Mouse (Mus musculus) adrenal gland, postnatal 4 days (tissue): ENCODE results near the gene Slc11a2. TPM values are rescaled to one million over a fixed set of nuclear protein-coding genes. Genes with fewer than 3 reads are reported as not detected.

Source experiments
- DNase-seq, 2 experiments: peaks; one replicate each; pipeline ENCODE4 v3.0.0; 2021 to 2022; ENCODE audit warnings: low spot score in 2 of 2, mixed read lengths in 2 of 2
- long read RNA-seq, 2 experiments: library from polyadenylated mRNA; stranded (forward); transcript quantifications; one replicate each; pipeline ENCODE4 v2.0.0; 2021
- total RNA-seq, 2 experiments: library from RNA; stranded (reverse); gene quantifications; 2 replicates each; pipeline ENCODE4 v1.2.3; 2021

Gene Slc11a2
- total RNA-seq = 10 to 100 TPM; 73.1 to 89.5 TPM
- long read RNA-seq, experiment 1, full-length matches to known transcripts = 13 of 33 reads
- long read RNA-seq, experiment 1, partial matches to known transcripts = 6 of 33 reads
- long read RNA-seq, experiment 1, other reads (novel, unspliced or antisense) = 14 of 33 reads
- long read RNA-seq, experiment 2, full-length matches to known transcripts = 16 of 54 reads
- long read RNA-seq, experiment 2, partial matches to known transcripts = 9 of 54 reads
- long read RNA-seq, experiment 2, other reads (novel, unspliced or antisense) = 29 of 54 reads

DNA sequence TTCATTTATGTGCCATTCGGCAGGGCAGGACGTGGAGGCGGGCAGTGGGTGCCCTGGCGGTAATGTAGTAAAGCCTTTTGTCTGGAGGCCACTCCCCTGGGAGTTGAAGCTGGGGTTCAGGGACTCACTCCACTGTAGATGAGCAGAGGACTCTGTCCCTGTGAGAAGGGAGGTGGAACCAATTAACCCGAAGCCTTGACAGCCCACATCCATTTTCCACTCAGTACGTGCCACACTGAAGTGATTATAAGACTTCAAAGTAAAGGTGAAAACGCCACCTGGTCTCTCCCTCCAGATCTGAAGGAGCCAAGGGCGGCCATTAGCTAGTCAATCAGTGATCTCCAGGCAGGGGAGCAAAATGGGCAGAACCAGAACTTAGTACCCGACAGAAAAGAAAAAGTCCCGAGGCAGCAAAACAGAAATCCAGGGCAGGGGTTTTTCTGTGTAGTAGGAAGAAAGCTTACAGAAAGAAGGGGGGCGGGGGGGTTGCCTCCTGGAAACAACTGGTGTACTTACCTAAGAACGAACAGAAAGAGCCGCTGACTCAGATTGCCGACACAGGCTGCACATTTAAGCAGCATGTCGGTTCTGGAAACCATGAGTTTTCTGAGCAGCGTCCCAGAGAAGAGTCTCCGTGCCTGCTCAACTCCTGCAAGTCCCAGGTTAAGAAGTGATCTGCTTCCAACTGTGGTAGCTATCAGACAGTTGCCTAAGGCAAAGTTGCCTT is at the start of gene Slc11a2:
Gene Slc11a2 (minus strand): TSS at position 677 of the 727 bp plus-strand sequence.
- DNase-seq = no peak

DNA sequence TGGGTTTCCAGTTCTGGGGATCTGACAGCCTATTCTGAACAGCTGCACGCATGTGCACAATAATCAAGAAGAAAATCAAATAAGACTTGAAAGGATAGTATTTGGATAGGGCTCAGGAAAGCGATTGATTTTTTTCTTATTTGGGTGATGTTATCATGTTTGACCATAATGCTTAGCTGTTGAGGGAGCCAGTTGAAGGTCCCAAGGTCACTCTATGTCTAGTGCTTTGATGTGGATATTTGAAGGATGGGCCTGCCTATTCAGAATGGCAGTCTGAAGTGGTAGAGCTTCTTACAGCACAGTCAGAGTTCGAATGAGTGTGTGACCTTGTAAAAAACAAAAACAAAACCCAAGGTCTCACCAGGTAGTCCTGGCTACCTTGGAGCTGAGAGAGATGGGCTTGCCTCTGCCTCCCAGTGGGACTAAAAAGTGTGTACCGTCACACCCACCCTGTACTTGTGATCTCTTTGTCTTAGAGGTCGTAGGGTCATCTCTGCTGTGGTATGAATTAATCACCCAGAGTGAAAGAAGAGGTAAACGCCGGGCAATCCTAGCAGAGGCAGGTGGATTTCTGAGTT is 49.1 kb upstream of the Slc11a2 start:
- DNase-seq = no peak

DNA sequence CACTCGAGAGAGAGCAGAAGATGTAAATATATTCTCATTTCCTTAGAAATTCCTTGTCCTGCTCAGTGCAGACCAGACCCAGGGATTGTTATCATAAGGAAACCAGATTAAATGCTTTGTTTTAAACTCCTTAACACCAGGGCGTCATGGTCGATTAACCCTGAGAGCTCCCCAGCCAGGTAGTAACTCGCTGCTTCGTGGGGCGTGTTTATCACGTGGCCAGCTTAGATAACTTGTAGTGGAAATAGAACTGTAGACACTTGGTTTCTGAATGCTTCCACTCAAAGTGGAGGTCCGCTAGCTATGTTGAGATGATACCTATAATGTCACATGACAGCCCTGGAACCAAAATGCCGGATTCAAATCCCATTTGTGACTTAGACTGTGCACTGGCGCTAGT is 45.2 kb upstream of the Slc11a2 start:
- no peak for DNase-seq

DNA sequence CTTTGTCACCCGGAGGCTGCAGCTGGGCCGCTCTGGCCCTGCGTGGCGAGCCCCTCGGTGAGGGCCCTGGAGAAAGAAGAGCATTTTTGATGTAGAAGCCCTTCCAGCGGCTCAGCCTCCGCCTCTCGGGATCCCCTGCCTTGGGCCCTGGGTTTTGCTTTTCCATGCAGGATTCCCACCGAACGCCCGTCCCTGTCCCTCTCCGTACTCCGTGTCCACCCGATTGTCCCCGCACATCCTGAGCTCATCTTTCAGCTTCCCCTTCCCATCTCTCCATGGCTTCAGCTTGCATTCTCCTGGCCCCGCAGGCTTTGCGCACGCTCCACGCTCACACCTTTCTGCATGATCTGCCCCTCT is 44.3 kb upstream of the Slc11a2 start:
- DNase-seq = no peak

DNA sequence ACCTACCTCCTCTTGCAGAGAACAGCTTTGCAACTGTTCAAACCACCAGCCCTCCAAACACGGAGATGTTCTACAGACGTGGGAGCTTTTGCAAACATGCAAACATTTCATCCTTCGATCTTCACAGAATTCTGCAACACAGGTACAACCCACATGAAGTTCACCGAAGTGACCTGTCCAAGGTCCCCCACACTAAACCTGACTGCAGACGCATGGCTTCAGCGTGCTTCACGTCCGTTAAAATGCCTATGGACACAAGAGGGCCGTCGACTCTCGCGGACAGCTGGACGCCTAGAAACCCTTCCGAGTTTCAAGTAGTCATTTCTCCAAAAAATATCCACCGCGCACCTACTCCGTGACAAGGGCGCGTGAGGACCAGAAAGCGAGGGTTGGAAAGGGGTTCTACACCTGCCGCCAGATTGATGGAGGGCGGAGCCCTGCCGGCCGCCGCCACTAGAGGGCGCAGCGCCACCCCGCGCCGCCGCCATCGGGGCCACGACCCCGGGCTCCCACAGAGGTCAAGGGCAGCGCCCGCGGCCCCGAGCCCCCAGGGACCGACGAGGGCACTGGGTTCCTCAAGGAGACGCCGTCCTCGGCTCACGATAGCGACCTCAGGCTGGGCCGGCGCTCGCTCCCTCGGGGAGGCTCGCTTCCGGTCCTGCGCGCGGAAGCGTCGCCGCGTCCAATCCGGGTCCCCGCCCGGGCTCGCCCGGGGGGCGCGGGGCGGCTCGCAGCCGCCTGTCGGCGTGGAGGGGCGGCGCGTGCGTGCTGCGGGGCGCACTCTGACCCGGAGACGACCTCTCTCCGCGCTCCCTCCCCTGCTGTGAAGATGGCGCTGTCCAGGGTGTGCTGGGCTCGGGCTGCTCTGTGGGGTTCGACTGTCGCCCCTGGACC is 43.7 kb upstream of the Slc11a2 start, which contains the start of gene Letmd1:
Gene Letmd1 (plus strand): TSS at position 729 of the 894 bp plus-strand sequence.
- DNase-seq = peak; percentile 76 to 81

DNA sequence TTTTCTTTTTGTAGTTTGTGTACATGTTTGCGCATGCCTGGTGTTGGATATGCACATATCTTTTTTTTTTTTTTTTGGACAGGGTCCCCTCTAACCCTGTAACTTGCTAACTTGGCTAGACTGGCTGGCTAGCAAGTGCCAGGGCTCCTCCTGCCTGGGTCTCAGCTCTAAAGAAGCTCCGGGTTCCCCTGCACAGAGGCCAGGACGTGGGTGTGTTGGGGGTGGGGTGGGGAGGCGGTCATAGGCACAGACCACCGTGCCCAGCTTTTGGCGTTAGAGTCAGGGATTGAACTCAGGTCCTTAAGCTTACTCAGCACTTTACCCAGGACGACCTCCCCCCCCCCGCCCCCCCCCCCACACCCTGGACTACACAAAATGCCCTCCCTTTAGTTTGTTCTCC is 42.9 kb upstream of the Slc11a2 start:
- no peak for DNase-seq

DNA sequence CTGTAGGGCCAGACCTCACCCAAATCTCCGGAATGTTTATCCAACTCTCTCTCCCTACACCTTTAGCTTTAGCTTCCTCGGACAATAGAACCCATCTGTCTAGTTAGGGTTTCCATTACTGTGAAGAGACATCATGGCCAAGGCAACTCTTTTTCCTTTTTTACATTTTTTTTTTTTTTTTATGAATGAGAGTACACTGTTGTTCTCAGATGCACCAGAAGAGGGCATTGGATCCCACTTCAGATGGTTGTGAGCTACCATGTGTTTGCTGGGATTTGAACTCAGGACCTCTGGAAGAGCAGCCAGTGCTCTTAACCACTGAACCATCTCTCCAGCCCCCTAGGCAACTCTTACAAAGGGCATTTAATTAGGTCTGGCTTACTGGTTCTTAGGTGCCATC is 40.6 kb upstream of the Slc11a2 start:
- DNase-seq = no peak

DNA sequence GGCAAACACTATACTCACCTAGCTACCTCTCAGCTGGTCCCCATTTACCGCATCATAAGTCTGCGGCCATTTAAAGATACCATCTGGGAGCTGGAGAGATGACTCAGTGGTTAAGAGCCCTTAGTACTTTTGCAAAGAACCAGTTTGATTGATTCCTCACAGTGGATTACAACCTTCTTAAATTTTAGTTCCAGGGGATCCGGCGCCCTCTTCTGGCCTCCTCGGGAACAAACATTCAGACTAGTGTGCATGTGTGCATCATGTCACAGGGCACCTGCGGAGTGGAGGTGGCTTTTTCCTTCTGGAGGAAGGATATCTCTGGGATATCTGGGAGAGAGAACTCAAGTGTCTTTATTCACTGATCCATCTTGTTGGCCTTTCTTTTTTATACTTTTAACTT is 38.8 kb upstream of the Slc11a2 start:
- DNase-seq = peak; percentile 56 to 57

DNA sequence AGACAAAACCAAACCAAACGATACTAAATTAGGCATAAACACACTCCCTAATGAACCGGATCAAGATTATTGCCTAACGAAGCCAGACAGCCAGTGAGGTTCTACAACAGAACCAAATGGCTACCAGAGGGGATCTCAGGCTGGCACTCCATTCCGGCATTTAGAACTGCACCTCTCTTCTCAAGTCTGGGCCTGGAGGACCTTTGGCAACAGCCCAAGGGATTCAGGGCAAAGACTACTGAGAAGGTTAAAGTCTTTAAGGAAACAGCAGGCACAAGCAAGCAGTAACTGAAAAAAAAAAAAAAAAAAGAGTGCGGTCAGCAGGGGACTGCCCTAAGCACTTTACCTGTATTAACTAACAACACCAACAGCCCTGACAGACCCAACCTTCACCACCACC is 37.2 kb upstream of the Slc11a2 start:
- DNase-seq = no peak

DNA sequence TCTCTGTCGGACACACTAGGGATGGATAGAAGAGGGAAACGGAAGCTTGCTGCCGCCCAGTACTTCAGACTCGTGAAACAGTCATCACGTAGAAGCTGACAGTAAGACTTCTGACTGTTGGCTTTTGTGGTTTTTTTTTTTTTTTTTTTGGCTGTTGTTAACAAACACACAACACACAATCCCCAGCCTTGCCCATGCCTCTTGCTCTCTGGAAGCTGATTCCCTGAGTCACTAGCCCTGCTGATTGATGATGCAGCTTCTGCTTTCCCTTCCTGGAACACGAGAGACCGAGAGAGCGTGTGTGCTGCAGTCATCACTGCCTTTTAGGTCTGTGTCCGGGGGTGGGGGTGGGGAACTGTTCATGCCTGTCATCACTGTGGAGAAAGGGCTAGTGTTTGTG is 36.8 kb upstream of the Slc11a2 start:
- DNase-seq = no peak

DNA sequence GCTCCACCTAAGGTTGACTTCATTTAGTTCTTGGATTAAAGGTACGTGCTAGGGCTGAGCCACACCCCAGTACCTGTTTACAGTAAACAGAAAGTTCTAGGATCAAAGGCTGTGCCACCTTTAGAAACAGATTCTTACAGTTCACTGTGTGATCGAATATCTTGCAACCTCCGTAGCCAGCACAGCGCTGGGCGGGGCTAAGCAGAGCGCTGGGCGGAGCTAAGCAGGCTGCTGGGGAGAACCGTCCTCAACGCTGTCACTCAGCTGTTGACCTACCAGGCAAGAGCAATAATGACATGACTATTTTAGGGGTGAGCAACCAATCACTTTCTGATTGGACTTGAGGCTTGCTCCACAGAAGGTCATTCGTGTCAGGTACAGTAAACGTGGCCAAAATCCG is 36.1 kb upstream of the Slc11a2 start:
- no peak for DNase-seq

DNA sequence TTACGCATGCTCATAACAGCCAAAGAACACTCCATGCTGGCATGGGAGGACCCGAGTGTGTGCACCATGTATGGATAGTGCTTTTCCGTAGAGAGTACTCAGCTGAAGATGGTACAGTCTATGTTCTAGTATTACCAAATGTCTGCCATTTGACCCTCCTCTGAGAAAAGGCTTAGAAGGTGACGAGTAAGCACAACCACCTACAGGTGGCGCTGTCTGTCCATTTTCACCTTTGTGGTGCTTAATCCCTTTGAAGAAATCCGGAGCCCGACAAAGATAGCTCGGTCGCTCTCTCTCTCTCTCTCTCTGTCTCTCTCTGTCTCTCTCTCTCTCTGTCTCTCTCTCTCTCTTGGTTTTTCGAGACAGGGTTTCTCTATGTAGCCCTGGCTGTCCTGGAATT is 33.2 kb upstream of the Slc11a2 start:
- no peak for DNase-seq

DNA sequence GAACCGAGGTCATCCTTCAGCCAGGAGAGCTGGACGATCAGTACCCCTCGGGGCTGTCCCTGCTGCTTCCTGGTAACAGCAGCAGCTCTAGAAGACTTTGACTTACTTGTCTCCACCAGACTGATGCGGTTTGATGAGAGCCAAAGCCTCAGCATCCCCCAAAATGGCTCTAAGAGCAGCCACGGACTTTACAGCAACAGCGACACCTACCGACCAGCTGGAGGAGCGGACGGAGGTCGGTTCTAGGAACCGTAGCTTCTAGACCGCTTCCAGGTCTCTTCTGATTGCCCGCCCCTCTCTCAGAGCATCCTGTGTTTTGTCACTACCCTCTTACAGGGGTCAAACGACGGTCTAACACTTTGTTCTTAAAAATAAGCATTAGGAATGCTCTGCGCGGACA is 32.5 kb upstream of the Slc11a2 start:
- DNase-seq = peak in 1 of 2 experiments; percentile 48

DNA sequence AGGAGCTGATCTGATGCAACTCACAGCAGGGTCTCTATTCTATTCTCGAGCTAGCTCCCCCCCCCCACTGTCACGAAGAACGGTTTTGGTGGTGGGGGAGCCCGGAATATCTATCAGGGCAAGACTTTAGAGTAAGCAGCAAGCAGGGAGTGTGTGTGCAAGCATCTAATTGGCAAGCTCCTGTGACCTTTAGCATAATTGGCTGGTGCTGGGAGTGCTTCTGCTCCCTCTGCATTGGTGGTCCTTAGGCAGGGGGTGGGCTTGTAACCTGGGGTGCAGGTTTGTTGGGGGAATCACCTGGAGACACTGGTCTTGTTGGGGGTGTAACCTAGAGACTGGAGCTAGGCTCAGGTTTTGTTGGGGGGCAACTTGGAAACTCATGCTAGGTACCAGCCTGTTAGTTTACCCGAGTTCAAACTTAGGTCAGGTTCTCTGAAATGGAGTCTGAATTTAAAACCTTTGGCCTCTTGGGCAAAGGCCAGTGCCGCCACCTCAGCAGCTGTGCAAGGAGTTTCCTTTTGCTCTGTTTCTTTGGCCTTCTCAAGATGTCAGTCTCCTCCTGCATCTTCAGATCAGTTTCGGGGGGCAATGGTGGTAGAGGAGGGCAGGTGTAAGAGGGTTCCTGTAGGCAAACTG is 31.6 kb upstream of the Slc11a2 start:
- no peak for DNase-seq

DNA sequence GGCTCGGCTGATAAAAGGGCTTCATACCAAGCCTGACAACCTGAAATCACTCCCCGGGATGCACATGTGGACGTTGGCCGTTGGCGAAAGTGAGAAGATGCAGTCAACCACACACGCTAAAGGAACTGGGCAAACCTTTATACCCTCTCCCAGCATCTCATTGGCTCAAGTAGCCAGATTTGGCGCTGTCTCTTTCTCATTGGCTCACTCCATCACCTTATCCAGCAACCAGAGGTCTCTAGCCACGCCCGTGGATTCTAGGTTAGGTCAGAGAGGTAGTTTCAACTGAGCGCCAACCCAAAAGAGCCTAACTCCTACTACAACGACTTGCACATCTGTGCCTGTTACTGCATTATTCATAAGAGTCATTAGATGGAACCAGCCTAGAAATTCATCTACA is 27.6 kb upstream of the Slc11a2 start:
- no peak for DNase-seq

DNA sequence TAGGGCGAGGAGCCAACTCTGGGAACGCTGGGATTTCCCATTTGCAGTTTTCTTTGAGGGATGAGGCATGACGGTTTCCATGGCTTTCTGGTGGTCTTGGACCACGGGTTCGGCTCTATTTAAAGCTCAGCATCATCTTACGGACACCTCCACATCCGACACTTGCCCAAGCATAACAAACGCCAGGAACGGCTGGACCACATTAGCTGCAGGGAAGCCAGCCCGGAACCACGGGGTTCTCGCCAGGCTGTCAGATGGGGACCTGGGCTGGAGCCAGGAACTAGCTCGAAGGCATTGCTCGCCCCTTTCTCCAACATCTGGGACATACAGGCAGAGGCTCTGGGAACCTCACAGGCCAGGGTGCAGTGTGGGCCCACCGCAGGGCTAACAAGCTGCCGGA is 26.4 kb upstream of the Slc11a2 start:
- DNase-seq = no peak

DNA sequence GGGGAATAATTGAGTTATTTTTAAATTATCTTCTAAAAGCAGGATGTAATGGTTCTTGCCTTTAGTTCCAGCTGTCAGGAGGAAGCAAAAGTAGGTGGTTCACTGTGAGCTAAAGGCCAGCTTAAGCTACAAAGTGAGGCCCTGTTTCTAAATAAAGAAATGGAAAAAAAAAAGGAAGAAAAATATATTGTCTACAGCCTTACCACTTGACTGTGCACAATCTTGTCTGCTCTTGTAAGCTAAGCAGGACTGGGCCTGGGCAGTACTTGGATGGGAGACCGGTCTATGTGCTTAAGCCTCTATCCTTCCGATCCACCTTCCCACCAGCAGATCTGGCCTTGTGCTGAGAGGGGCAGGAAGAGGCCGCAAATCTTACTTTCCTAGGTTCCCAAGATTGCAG is 24.6 kb upstream of the Slc11a2 start:
- DNase-seq = no peak

DNA sequence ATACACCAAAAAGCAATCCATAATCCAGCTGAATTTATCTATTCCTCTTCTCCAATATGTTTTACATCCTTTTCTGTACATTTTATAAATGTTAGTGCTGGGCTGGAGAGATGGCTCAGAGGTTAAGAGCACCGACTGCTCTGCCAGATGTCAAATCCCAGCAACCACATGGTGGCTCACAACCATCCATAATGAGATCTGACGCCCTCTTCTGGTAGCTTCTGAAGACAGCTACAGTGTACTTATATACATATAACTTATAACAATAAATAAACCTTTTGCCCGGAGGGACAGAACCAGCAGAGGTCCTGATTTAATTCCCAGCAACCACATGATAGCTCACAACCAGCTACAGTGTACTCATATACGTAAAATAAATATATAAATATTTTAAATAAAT is 23.7 kb upstream of the Slc11a2 start:
- DNase-seq = no peak

DNA sequence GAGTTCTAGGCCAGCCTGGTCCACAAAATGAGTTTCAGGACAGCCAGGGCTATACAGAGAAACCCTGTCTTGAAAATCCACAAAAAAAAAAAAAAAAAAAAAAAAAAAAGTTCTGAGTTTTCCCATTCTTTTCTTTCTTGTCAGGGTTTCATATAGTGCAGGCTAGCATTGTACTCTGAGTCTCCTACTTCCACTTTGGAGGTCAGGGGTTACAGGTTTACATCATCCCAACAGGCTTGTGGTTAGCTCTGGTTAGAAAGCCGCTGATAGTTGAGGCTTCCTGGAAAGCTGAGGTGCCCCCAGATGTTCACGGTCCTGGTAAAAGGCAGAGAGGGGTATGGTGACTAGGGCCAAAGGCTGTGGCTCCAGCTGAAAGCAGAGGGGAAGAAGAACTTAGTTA is 22.0 kb upstream of the Slc11a2 start:
- DNase-seq = no peak

DNA sequence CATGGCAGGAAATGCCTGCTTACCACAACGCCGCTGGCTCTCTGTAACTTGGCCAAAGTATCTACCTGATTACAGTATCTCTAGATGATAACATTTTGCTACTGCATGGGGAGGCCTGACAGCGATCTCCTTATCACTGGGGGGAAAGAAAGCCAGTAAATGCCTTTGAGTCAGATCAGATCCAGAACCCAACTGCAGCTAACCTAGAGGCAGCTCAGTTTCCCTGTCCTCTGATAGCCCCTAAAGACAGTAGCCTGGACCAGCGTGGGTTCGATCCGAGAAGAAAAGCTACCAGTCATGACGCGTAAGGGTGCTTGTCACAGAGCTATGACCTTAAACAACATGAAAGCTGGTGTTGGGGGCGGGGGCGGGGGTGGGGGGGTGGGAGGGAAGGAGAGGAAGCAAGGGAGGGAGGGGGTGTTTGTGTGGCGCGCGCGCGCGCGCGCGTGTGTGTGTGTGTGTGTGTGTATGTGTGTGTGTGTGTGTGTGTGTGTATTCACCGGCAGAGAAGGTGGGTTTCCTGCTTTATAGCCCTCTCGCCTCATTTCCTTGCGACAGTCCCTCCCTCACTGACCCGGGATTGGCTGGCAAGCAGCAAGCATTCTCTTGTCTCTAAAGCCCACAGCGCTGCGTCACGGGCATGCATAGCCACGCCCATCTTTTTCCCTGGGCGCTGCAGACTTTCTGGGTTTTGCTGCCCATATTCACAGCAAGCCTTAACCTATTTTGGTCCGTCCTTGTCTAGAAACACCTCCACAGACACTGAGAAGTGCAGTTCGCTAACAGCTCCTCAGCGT is 18.5 kb upstream of the Slc11a2 start:
- peak in 1 of 2 experiments; percentile 73 for DNase-seq
